Mouse (Mus musculus): Measurements from ENCODE around the gene Cish. TPM values are rescaled to one million over a fixed set of nuclear protein-coding genes. Genes with fewer than 3 reads are reported as not detected.
A peak's percentile ranks its signal among the peaks of the same experiment; 100 is the strongest.

The Cish gene
- total RNA-seq, 2 experiments from 2014 or later = 31.7 to 31.8 TPM

DNA sequence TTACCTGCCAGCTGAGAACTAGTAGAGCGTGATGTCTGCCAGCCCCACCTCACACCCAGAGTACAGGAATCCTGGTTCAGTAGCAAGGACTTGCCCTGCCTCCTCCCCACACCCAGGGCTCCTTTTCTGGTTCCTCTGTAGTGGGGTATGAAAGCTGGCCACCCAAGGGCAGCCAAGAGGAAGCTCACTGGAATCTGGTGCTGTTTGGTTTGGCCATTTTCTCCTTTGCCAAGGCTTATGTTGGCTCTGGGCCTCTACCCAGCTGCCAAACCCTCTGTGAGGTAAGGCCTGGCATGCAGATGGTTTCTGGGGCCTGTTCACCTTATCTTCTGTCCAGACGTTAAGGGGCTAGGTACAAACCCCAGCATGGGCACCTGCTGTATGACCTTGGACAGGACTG, 20.0 kb downstream of the Cish start:
- DNase-seq = no peak

- DNase-seq = no peak
Observed at GRCm38 (mm10) chr9:107322461-107323050, 26.7 kb downstream of the Cish start.

- DNase-seq = peak in 1 of 2 experiments; percentile 54
Observed at GRCm38 (mm10) chr9:107323558-107323957, 27.7 kb downstream of the Cish start.

GRCm38 (mm10) chr9:107324799-107325561, 29.2 kb downstream of the Cish start:
- peak in 1 of 2 experiments; percentile 51 for DNase-seq

DNA sequence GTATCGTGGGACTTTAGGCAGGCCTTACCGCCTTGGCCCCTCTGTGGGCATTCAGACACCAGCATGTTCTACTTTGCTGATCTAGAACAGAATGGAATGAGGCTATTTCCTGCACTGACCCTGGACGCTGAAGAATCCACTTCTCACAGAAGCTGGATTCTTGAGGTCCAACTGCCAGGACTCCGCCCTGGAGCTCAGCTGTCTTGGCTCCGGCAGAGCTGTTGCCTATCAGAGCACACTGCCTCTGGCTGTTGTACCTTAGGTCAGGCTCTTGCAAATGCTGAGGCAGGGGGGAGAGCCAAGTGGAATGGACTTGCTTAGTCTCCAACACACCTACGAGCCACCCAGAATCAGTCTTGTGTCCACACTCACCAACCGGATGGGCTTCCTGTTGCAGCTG, 30.1 kb downstream of the Cish start:
- DNase-seq = no peak

DNA sequence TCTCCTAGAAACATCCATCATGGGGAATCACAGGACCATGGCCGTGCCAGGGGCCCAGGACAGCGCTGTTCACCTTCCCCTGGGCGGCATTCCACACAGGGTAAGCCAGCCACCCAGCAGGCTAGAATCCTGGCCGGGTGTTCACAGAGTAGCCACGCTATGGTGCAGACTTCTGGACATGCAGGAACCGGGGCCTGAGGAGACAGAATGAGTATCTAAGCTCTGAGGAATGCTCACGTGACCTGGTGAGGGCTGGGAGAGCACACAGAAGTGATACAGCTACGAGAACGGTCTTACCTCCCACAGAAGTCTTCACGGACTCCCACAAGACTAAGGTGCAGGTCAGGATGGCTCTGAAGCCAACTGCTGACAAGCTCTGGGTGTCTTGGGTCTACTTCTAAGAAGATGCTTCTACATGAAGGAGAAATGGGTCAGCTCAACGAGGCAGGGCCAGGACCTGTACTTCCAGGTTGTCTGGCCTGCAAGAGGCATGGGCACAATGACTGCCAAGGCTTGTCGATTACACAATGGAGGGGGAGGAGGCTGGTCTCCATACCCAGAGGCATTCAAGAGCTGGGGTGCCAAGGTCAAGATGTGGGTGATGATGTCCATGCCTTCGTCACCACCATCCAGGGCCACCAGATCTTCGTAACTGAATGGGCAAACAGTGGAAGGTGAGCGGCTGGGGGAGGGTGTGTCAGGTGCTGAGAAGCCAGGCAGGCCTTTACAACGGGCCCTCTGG, 32.2 kb downstream of the Cish start:
- peak in 1 of 2 experiments; percentile 51 for DNase-seq

GRCm38 (mm10) chr9:107330791-107331190, 35.0 kb downstream of the Cish start:
- DNase-seq = no peak

- DNase-seq = no peak
Observed at GRCm38 (mm10) chr9:107333686-107334085, 37.9 kb downstream of the Cish start.

GRCm38 (mm10) chr9:107334356-107334755, 38.5 kb downstream of the Cish start:
- DNase-seq = no peak

DNA sequence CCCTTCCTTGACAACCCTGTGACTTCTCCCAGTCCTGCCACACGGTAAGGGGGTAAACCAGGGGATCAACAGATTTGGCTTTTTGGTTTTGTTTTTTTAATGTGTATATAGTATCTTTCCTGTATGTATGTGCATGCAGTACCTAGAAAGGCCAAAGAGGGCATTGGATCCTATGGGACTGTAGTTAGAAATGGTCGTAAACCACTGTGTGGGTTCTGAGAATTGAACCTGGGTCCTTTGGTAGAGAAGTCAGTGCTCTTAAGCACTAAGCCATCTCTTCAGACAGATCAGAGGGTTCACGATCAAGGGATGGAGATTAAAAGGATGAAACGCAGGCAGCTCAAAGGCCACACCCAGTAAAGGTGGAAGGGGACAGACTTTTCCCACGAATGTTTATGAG, 39.2 kb downstream of the Cish start:
- DNase-seq = no peak

DNA sequence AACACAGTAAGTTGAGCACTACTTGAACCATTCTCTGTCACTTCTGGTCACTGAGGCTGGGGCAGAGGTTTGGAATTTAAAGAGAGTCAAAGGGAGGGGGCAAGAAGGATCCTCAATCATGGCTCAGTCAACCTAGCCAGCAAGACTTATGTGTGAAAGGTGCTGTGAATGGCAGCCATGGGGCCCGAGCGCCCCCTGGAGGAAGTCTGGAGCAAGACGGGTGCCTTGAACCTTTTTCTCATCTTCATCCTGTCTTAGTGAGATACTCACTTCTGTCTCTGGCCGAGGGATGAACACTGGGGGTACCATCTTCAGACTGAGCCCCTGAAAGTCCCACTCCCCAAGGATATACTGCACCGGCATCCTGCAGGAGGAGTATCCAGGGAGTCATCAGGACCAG, 40.1 kb downstream of the Cish start:
- peak; percentile 76 to 82 for DNase-seq

GRCm38 (mm10) chr9:107336386-107336785, 40.6 kb downstream of the Cish start:
- DNase-seq = no peak

GRCm38 (mm10) chr9:107338172-107338883, 42.5 kb downstream of the Cish start, which contains the start of gene Hemk1:
TSS of gene Hemk1 (minus strand) at chr9:107338350.
- peak; percentile 82 for DNase-seq

DNA sequence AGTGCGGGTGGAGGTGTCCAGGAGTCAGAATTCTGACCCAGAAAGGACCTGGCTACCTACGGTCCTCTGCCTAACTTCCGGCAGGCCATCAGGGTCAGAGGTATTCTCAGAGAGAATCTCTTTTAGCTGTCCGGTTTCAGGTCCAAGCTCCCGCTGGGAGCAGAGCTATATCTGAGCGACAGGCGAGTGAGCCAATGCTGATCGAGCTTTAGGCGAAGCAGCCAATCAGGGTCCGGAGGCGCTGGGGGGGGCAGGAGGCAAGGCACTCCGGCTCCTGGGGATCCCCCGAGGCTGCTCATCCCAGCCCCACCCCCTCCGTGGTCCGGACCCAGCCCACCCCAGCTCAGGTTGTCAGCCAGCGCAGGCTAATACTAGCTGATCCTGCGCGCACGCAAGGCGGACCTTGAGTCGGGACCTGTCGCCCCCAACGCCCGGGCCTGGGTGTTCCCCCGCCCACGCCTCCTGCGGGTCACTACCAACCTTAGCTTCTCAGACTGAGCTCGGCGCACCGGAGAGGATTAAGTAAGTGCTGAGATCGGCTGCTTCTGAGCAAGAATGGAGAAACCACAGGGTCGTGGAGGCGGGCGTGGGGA, 44.5 kb downstream of the Cish start, which contains the start of gene 6430571L13Rik:
Gene 6430571L13Rik (plus strand): TSS at position 336 of the 593 bp plus-strand sequence.
- peak; percentile 95 to 97 for DNase-seq

DNA sequence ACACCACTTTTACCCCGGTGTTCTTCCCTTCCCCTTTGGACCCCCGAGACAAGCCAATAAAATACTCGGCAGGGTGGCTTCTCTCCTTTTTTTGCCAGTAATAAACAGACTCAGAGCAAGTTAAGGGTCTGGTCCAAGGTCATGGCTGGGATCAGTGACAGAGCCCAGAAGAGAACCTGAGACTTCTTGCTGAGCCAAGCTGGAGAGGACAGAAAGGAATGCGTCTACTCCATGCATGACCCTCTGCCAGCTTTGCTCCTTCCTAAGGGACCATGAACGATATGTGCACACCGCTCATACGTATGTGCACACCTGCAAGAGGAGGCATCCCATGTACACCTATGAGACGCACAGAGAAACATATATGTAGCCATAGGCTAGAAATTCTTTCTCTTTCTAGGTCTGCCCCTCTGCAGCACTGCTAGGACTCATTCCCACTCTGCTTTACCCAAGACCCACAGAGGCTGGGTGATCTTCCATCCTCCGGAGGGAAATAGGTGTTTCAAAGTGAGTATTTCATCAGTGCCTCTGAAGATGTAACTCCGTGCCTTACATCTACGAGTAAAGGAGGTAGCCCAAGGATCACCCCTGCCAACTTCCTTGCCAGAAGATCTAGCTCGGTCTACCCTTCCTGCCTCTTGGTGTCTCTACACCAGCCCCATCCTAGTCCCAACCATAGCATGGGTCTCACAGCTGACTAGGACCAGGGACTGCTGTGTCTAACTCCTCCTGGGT, 45.3 kb downstream of the Cish start:
- DNase-seq = no peak

- no peak for DNase-seq
Observed at GRCm38 (mm10) chr9:107342201-107342709, 46.4 kb downstream of the Cish start.

DNA sequence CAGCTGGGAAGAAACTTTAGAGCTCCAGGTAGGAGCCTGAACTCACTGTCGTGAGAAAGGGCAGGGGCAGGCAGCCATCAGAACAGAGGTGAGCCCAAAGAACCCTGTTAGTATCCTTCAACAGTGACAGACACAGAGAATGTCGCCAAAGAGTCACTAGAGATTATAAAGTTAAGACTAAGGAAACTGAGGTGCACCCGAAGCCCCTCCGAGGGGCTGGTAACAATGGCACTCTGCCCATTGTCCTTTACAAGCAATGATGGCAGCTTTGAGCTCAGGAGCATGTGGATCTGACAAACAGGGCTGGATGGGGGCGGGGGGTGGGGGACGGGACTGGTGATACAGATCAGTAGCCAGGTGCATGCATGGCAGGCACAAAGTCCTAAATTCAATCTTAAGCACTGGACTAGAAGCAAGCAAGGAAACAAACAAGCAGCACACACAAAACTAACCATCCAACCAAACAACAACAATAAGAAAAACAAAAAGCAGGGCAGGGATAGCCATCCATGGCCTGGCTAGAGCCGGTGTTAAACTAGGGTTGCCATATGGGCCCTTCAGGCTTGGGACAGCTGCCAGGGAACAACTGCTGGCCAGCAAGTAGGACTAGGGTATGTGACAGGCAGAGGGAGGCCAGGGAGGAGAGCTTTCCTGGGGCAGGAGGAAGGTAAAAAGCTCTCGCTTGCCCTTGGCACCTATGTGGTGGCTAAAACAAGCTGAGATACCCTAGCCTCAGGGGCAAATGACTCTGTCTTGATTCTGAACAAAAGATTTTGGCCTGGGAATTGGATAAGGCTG, 47.5 kb downstream of the Cish start:
- peak in 1 of 2 experiments; percentile 30 for DNase-seq

GRCm38 (mm10) chr9:107344027-107344426, 48.2 kb downstream of the Cish start:
- no peak for DNase-seq

- no peak for DNase-seq
Observed at GRCm38 (mm10) chr9:107346081-107346480, 50.3 kb downstream of the Cish start.
